Comparison of ENCODE assay signal across 8 mouse cellular contexts in the genomic region with DNA sequence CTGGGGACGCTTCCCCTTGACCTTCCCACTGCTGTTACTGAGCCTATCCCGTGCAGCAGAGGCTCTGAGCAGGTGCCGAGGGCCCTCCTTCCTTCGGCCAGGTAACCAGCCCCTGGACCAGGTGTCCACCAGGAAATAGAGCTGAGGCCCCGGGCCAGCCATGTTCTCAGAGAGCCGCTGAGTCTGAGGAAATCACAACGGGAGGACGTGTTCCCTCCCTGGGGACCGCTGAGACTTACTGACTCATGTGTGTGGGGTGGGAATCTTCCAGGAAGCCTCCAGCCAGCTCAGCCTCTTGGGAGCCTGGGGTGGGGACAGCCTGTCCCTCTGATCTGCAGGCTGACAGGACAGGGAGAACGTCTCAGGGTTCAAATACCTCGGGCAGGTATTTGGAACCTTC. TPM values are rescaled to one million over a fixed set of nuclear protein-coding genes. Genes with fewer than 3 reads are reported as not detected.
A peak's percentile ranks its signal among the peaks of the same experiment; 100 is the strongest.
DNase-seq lines count a peak whose midpoint lies in the region; ATAC-seq lines count a peak whose summit lies in the region.

No protein-coding gene starts in this region.

- H3K4me3 ChIP-seq in heart, embryonic 14.5 days (ENCODE audit: control insufficient read depth in 1 of 2, insufficient read depth in 1 of 2, low read depth in 1 of 2, low read length in 2 of 2): 0 out of 4 replicates have a peak overlapping the region, but pooled peaks of 1 of the 2 experiments have one; percentile 37
- no peak overlapping the region for H3K4me3 ChIP-seq in liver, embryonic 12.5 days

- H3K4me1 ChIP-seq in heart, embryonic 14.5 days (ENCODE audit: control insufficient read depth in 2 of 2, insufficient read depth in 2 of 2, low read length in 2 of 2): peaks cover 32 to 43% of the 10 kb centered on the region in 2 experiments
- peaks cover 30% of the 10 kb centered on the region for H3K4me1 ChIP-seq in liver, embryonic 12.5 days

- 0 out of 4 replicates have a peak overlapping the region, but pooled peaks of 1 of the 2 experiments have one; percentile 47 for H3K27ac ChIP-seq in heart, embryonic 14.5 days (replicated peaks in 1 of 2; ENCODE audit: control insufficient read depth in 1 of 2, insufficient read depth in 1 of 2, low read depth in 2 of 2, low read length in 2 of 2)
- H3K27ac ChIP-seq in liver, embryonic 12.5 days: no peak overlapping the region

- WGBS in heart, embryonic 14.5 days: 48% methylated on average over 11 of the region's 11 CpGs
- WGBS in liver, embryonic 12.5 days (ENCODE audit: insufficient replicate concordance): 38% methylated on average over 11 of the region's 11 CpGs

- peak; percentile 65 for DNase-seq in urinary bladder, postnatal 14 days (ENCODE audit: low spot score)
- DNase-seq in urinary bladder, postnatal 25 days (ENCODE audit: low spot score): no peak
- peak; percentile 65 to 82 for DNase-seq in kidney, postnatal 25 days
- DNase-seq in yolk sac, embryonic 10.5 days (ENCODE audit: low spot score): peak; percentile 41
- DNase-seq in embryo, embryonic 10 days (ENCODE audit: low spot score): no peak
- DNase-seq in cerebellum, adult 9-11 months: no peak

- no peak for ATAC-seq in heart, embryonic 14.5 days (ENCODE audit: insufficient number of reproducible peaks, insufficient read depth, low FRiP score, low read depth)
- ATAC-seq in liver, embryonic 12.5 days: no peak

- no peaks in the 10 kb centered on the region for H3K27me3 ChIP-seq in heart, embryonic 14.5 days (ENCODE audit: control insufficient read depth, insufficient read depth, low read length)
- H3K27me3 ChIP-seq in liver, embryonic 12.5 days (replicated peaks): peaks cover 32% of the 10 kb centered on the region

- H3K9ac ChIP-seq in heart, embryonic 14.5 days (ENCODE audit: low read length): peak overlapping the region; percentile 30; the same call in 1 of the 2 replicates
- H3K9ac ChIP-seq in liver, embryonic 12.5 days: no peak overlapping the region

- H3K4me2 ChIP-seq in heart, embryonic 14.5 days (ENCODE audit: low read length): peak overlapping the region; percentile 76
- H3K4me2 ChIP-seq in liver, embryonic 12.5 days: no peak overlapping the region

- H3K9me3 ChIP-seq in heart, embryonic 14.5 days (ENCODE audit: control insufficient read depth, low read length): no peaks in the 10 kb centered on the region
- no peaks in the 10 kb centered on the region for H3K9me3 ChIP-seq in liver, embryonic 12.5 days (replicated peaks)

- H3K36me3 ChIP-seq in heart, embryonic 14.5 days (ENCODE audit: control insufficient read depth, insufficient read depth, low read length): no peaks in the 10 kb centered on the region
- no peaks in the 10 kb centered on the region for H3K36me3 ChIP-seq in liver, embryonic 12.5 days

RNA-seq across cellular contexts. Expression of gene Sept9, which starts 32.1 kb away (rescaled TPM):
- polyA plus RNA-seq in heart, embryonic 14.5 days (2014; fragmentation: Nextera tagmentation; extraction: Ambion mirVana): 49.7 and 51.8 TPM in 2 replicates
- polyA plus RNA-seq in liver, embryonic 12.5 days (2016; fragmentation: Nextera tagmentation; extraction: Ambion mirVana): 69.8 and 72.0 TPM in 2 replicates

Comparison
In these comparisons a context has a peak if more than half of its experiments do, and no peak if none do; other contexts are left out.
1. DNase-seq: peak in urinary bladder, postnatal 14 days (single experiment), kidney, postnatal 25 days (2 of 2) and yolk sac, embryonic 10.5 days (single experiment); none in urinary bladder, postnatal 25 days (single experiment), embryo, embryonic 10 days (single experiment) and cerebellum, adult 9-11 months (single experiment).